Mouse (Mus musculus) megakaryocyte-erythroid progenitor cell, adult 5-6 weeks (primary cell): Measurements from ENCODE around the gene Cgref1. TPM values are rescaled to one million over a fixed set of nuclear protein-coding genes. Genes with fewer than 3 reads are reported as not detected.

Source experiments
- ATAC-seq: replicated peaks from 2 replicates; pipeline ENCODE4 v1.8.0; 2016; ENCODE audit warnings: mild to moderate bottlenecking, inconsistent platforms; ENCODE audit not compliant: severe bottlenecking, poor library complexity, low FRiP score, low TSS enrichment
- total RNA-seq, 2 experiments: library from RNA; stranded (forward) in 1 of 2; stranded (reverse) in 1 of 2; fragments of 200-1000, 215-1000 nt in 1 of 2; fragments of >200 nt in 1 of 2; fragmentation: Nextera tagmentation in 1 of 2; gene quantifications; 2 replicates each; pipeline ENCODE4 v1.2.3; 2014 to 2017

Cgref1 gene
- total RNA-seq, 2 experiments from 2014 or later, result not detected

GRCm38 (mm10) chr5:30919831-30920614 is 25.4 kb downstream of the Cgref1 start:
- ATAC-seq, result no peak

GRCm38 (mm10) chr5:30918691-30919090 is 26.7 kb downstream of the Cgref1 start:
- no peak for ATAC-seq

DNA sequence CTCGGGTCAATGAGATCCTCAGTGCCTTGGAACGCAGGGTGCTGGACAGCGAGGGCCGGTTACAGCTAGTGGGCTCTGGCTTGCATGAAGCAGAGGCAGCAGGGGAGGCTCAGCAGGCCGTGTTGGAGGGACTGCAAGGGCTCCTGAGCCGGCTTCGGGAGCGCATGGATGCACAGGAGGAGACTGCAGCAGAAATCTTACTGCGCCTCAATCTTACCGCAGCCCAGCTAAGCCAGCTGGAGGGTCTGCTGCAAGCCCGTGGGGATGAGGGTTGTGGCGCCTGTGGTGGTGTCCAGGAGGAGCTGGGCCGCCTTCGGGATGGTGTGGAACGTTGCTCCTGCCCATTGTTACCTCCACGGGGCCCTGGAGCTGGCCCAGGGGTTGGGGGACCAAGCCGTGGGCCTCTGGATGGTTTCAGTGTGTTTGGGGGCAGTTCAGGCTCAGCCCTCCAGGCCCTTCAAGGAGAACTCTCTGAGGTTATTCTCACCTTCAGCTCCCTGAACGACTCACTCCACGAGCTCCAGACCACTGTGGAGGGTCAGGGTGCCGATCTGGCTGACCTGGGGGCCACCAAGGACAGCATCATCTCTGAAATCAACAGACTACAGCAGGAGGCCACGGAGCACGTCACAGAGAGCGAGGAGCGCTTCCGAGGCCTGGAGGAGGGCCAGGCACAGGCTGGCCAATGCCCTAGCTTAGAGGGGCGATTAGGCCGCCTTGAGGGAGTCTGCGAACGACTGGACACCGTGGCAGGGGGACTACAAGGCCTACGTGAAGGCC is 27.3 kb downstream of the Cgref1 start:
- ATAC-seq, result no peak

DNA sequence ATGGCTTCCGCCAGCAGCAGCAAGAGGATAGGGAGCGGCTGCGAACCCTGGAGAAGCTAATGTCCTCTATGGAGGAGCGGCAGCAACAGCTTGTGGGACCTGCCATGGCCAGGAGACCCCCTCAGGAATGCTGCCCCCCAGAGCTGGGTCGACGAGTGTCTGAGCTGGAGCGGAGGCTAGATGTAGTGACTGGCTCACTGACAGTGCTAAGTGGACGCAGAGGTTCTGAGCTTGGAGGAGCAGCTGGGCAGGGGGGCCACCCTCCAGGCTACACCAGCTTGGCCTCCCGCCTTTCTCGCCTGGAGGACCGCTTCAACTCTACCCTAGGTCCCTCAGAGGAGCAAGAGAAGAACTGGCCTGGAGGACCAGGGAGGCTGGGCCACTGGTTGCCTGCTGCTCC is 28.0 kb downstream of the Cgref1 start:
- ATAC-seq, result no peak

- ATAC-seq, result no peak
Observed at GRCm38 (mm10) chr5:30916841-30917240, 28.6 kb downstream of the Cgref1 start.

- peak; percentile 67 for ATAC-seq
Observed at GRCm38 (mm10) chr5:30915974-30916433, 29.4 kb downstream of the Cgref1 start.

DNA sequence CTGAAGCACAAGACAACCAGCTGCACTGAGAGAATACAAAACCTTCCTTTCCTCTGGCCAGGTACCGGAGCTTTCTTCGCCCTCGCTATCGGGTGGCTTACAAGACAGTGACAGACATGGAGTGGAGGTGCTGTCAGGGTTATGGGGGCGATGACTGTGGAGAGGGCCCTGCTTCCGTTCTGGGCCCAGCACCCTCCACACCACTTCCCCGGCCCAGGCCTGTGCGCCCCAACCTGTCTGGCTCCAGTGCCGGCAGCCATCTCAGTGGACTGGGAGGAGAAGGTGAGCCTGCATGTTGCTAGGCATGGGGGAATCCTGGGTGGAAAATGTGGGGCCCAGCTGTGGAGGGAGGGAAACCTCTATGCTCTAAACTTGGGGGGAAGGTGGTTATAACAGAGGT is 29.9 kb downstream of the Cgref1 start:
- ATAC-seq, result 0 out of 2 replicates have a peak, but pooled peaks have one; percentile 16

DNA sequence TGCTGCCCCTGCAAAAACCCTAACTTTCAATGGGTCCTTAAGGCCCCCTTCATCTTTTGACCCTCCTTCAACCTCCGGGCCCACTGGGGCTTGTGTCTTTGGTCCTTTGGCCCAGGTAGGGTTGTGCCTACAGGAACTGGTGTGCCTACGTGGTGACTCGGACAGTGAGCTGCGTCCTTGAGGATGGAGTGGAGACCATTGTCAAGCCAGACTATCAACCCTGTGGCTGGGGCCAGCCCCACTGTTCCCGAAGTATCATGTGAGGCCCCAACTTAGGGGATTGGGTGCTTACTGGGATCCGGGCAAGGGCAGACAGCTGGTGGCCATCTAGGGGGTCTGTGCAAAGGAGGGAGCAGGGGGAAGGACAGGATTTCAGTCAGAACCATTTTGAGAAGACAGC is 30.5 kb downstream of the Cgref1 start:
- no peak for ATAC-seq

GRCm38 (mm10) chr5:30914101-30914635 is 31.2 kb downstream of the Cgref1 start:
- no peak for ATAC-seq

GRCm38 (mm10) chr5:30913060-30913841 is 32.1 kb downstream of the Cgref1 start, which contains the start of gene Emilin1:
Emilin1 (plus strand) TSS chr5:30913402.
- ATAC-seq, result peak; percentile 38

GRCm38 (mm10) chr5:30912156-30912555 is 33.2 kb downstream of the Cgref1 start:
- ATAC-seq, result no peak

- no peak for ATAC-seq
Observed at GRCm38 (mm10) chr5:30910481-30910880, 34.9 kb downstream of the Cgref1 start.

- ATAC-seq, result no peak
Observed at GRCm38 (mm10) chr5:30909863-30910262, 35.5 kb downstream of the Cgref1 start.

DNA sequence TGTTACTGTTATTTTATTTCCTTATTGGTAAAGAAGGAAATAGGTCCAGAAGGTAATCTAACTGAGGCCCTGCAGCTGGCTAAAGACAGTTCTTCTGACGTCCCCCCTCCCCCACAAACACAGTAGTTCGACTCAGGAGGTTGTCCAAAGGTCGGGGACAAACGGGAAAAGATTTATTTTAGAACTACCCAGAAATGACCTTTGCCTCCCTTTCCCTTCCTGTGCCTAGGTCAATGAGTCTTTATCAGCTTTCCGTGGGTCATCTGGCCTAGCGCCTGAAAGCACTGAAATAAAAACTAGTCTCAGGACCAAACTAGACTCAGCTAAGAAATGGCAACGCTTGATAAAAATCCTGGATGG is 36.1 kb downstream of the Cgref1 start:
- ATAC-seq, result no peak

GRCm38 (mm10) chr5:30908426-30909299 is 36.7 kb downstream of the Cgref1 start:
- no peak for ATAC-seq

DNA sequence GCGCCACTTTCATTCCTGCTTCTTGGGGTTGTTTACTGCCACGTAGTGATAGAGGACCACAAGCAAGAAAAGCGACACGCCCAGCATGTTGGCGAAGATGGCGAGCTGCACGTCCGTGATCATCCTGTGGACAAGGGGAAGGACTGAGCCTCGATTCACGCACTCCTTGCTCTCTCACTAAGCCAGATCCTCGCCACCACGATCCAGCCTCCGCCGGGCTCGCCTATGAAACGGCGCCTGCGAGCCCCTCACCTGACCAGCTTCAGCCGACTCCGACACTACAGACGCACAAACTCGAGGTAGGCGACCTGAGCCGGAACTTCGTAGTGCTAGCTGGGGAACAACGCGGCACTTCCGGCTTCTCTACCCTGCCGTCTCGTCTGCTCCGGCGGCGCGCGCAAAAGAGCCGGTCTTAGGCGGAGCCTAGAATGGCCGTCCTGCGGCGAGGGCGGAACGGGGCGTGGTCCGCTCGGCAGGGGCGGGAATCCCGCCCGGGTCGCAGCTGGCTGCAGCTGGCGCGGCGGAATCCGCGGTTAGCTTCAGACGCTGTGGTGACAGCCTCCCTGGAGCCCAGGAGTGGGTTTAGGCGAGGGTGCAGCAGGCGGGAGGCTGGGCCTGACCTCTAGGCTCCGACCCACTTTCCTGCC is 37.9 kb downstream of the Cgref1 start, which contains the start of gene Ost4:
Gene Ost4, minus strand, starts transcription at position 376 of the 647 bp plus-strand sequence.
- ATAC-seq, result peak; percentile 90

DNA sequence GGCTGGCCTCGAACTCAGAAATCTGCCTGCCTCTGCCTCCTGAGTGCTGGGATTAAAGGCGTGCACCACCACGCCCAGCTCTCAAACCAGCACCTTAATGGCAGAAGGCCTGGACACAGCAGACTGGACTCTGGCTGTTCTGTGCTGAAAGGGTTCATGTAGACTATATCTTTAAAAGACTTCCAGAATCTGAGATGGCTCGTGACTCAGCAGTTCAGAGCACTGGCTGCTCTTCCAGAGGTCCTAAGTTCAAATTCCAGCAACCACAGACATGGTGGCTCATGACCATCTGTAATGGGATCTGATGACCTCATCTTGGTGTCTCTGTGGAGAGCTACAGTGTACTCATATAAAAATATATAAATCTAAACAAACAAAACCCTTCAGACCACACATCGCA is 43.5 kb downstream of the Cgref1 start:
- ATAC-seq, result no peak

- no peak for ATAC-seq
Observed at GRCm38 (mm10) chr5:30890375-30890774, 55.0 kb downstream of the Cgref1 start.
